Mouse (Mus musculus) inflammation-experienced regulatory T-cells, adult 6 months (primary cell): Measurements from ENCODE around the gene Irf3. TPM values are rescaled to one million over a fixed set of nuclear protein-coding genes. Genes with fewer than 3 reads are reported as not detected.
A peak's percentile ranks its signal among the peaks of the same experiment; 100 is the strongest.

Experiments
- ATAC-seq: one replicate; pipeline ENCODE4 v1.8.0; 2017
- polyA plus RNA-seq, 3 experiments: library from polyadenylated mRNA; unstranded; fragments of 100-300 nt; shearing (Covaris generic); gene quantifications; one replicate each; pipeline ENCODE4 v1.2.1; 2017

Gene Irf3
- polyA plus RNA-seq, 3 experiments from 2014 or later = 83.6 to 119 (median 115) TPM

GRCm38 (mm10) chr7:45035631-45036030, 38.2 kb downstream of the Irf3 start:
- no peak for ATAC-seq

- ATAC-seq = no peak
These were observed 39.3 kb downstream of the Irf3 start for GRCm38 (mm10) chr7:45036702-45037101.

DNA sequence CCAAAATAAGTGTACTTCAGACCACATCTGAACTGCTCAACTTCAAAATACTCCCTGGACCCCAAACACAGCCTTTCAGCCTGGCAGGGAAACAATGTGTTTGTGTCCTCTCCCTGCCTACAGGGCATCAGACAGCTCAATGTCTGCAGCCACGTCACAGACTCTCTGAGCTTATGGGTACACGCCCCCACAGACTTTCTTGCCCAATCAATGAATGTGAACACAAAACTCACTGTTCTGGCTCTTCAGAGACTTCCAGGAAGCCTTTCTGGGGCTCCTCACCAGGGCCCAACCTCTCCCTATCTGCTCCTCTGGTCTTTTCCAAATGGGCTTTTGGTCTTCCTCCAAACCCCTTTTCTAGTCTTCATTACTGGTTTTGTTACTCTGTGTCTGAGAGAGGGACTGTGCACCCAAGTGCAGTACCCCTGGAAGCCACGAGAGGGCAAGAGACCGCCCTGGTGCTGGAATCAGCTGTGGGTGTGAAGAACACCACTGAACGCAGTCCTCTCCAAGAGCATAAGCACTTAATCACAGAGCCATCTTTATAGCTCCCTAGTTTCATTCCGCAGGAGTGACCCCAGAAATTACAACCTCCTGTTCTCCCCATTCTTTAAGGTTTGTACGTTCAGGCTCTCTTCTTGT, 40.4 kb downstream of the Irf3 start:
- ATAC-seq = peak; percentile 72

GRCm38 (mm10) chr7:45038411-45038810, 41.0 kb downstream of the Irf3 start:
- ATAC-seq = no peak

DNA sequence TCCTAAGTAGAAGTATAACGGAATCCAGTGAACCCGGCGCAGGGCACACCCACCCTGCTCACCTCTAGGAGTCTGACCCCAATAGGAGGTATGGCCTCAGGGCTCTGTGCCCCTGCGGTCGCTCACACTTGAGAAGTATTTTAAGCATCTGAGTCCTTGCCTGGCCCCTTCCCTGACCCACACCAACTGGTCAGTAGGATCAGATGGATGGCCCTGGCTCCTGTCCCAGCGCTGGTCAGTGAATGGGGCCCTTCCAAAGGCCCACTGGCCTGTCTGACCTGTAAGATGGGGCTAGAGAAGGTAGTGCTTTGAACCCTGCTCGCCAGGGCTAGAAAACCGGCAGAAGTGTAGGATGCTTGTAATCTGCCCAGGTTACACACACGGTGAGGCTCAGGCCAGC, 43.4 kb downstream of the Irf3 start:
- no peak for ATAC-seq

- ATAC-seq = no peak
These were observed 45.9 kb downstream of the Irf3 start for GRCm38 (mm10) chr7:45043307-45043706.

GRCm38 (mm10) chr7:45045741-45046140, 48.3 kb downstream of the Irf3 start:
- no peak for ATAC-seq

DNA sequence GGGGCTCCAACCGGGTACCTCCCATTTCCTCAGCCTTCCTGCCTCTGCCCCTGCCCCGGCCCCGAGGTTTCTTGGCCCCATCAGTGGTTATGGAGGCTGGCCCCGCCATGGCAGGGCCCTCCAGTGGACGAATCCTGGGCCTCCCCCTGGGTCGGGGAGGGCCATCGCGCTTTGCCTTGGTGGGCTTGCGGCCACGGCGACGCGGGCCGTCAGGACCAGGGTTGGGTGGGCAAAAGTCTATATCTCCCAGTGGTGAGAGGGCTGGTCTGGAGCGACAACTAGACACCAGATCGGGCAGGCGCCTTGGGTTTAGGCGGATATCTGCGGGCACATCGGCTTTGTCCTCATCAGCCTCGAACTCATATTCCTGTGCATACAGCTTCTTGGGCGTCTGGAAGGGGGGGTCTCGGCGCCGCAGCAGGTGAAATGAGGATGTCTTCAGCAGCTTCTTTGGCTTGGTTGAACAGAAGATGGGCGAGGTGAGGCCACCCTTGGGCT, 49.5 kb downstream of the Irf3 start:
- no peak for ATAC-seq

- no peak for ATAC-seq
These were observed 50.0 kb downstream of the Irf3 start for GRCm38 (mm10) chr7:45047491-45047890.

DNA sequence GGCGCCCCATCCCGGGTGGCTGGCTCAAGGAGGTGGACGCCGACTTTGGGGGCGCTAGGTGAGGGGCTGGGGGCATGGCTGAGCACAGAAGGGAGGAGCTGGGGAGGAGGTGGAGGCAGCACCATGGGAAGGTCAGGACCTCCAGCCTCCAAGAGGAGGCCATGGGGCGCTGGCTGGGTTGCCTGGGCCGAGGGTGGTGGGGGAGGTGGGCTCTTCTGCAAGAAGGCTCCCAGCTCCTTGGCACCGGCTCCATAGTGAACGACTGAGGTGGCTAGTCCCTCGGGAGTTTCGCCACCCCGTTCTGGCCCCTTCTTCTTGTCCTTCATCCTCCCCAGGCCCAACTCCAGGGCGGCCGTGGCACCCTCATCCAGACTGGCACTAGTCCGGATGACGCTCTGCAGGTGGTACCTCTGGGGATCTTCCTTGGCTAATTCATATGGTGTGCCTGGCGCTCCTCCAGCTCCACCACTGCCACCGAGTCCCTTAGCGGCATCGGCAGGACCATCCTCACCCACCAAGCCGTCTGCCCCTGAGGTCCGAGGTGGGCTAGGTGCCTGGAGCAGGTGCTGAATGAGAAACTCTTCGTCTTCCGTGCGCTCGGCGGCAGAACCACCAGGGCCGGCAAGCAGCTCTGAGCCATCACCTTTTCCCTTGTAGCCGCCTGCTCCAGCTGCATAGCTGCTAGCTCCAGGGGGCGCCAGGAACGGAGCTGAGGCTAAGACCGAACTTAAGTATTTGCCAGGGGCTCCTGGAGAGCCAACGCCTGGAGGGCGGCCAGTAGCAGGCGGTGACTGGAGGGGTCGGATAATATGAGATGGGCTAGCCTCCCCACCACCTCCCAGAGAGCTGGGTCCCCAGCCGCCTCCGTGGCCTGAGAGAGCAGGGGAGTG, 50.8 kb downstream of the Irf3 start:
- no peak for ATAC-seq

GRCm38 (mm10) chr7:45048923-45049657, 51.6 kb downstream of the Irf3 start:
- ATAC-seq = no peak

DNA sequence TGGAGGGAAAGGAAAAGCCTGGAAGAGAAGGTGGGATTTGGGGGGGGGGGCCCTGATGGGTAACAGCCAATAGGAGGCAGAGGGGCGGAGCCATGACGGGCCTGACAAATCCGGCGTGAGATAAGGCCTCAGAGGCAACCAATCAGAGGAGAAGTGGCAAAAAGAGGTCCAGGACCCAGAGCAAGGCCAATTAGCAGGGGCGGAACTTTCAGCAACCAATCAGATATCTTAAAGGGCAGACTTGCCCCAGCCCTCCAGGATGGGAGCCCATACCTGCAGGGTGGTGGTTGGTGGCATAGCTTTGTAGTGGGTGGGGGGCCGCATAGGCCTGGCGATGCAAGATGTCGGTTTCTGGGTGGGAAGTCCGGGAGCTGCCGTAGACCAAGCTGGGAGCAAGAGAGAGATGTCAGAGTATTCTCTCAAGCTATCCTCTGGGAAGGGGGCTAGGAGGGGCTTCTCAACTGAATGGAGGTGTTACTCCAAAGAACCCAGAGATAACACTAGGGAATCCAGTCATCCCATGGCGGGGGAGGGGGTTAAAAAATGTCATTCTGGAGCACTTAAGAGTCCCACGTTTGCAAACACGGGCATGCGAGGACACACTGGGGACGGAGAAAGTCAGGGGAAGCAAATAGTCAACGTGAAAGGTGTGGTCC, 53.6 kb downstream of the Irf3 start:
- ATAC-seq = no peak

- no peak for ATAC-seq
These were observed 54.1 kb downstream of the Irf3 start for GRCm38 (mm10) chr7:45051601-45051974.

Other genes starting within 250 kb of the Irf3 start
- 10 to 100 TPM; 66.6 to 71.2 (median 69.7) TPM for gene Vrk3, start 249.2 kb upstream of the Irf3 start, polyA plus RNA-seq
- gene Zfp473, start 246.6 kb upstream of the Irf3 start, polyA plus RNA-seq = 1 to 10 TPM in 1 of 3 experiments, under 1 TPM in 2; 0.16 to 2.1 (median 0.93) TPM
- 10 to 100 TPM; 30.8 to 60.2 (median 32.2) TPM for gene Nup62, start 181.6 kb upstream of the Irf3 start, polyA plus RNA-seq
- gene Il4i1, start 181.3 kb upstream of the Irf3 start, polyA plus RNA-seq = 1 to 10 TPM; 1.9 to 4.2 (median 2.1) TPM
- gene Atf5, start 181.0 kb upstream of the Irf3 start, polyA plus RNA-seq = under 1 TPM in 1 of 3 experiments, not detected in 2; 0.41 TPM
- 1 to 10 TPM; 1.1 to 4.5 (median 3.7) TPM for gene Akt1s1, start 148.7 kb upstream of the Irf3 start, polyA plus RNA-seq
- 10 to 100 TPM; 43.9 to 66.0 (median 60.6) TPM for gene Tbc1d17, start 148.6 kb upstream of the Irf3 start, polyA plus RNA-seq
- gene Pnkp, start 140.5 kb upstream of the Irf3 start, polyA plus RNA-seq = 10 to 100 TPM; 43.2 to 49.7 (median 46.8) TPM
- 1 to 10 TPM; 1.9 to 5.6 (median 3.2) TPM for gene Ptov1, start 127.9 kb upstream of the Irf3 start, polyA plus RNA-seq
- 10 to 100 TPM in 2 of 3 experiments, 1 to 10 TPM in 1; 7.1 to 14.1 (median 11.1) TPM for gene Med25, start 104.9 kb upstream of the Irf3 start, polyA plus RNA-seq
- 10 to 100 TPM in 2 of 3 experiments, 1 to 10 TPM in 1; 8.0 to 15.3 (median 11.0) TPM for gene Fuz, start 101.6 kb upstream of the Irf3 start, polyA plus RNA-seq
- gene Ap2a1, start 68.2 kb upstream of the Irf3 start, polyA plus RNA-seq = 10 to 100 TPM in 1 of 3 experiments, 1 to 10 TPM in 2; 6.1 to 12.1 (median 7.1) TPM
- gene Tsks, start 54.4 kb upstream of the Irf3 start, polyA plus RNA-seq = not detected
- 1 to 10 TPM in 2 of 3 experiments, under 1 TPM in 1; 0.23 to 1.9 (median 1.5) TPM for gene Cpt1c, start 22.8 kb upstream of the Irf3 start, polyA plus RNA-seq
- 10 to 100 TPM; 37.3 to 84.6 (median 70.6) TPM for gene Prmt1, start 11.1 kb upstream of the Irf3 start, polyA plus RNA-seq
- 10 to 100 TPM; 21.0 to 29.3 (median 26.6) TPM for gene Bcl2l12, start 1.1 kb downstream of the Irf3 start, polyA plus RNA-seq
- 1 to 10 TPM; 7.4 to 8.9 (median 8.7) TPM for gene Scaf1, start 18.7 kb downstream of the Irf3 start, polyA plus RNA-seq
- 1 to 10 TPM; 3.2 to 6.5 (median 5.1) TPM for gene Rras, start 20.3 kb downstream of the Irf3 start, polyA plus RNA-seq
- 10 to 100 TPM in 1 of 3 experiments, 1 to 10 TPM in 2; 5.0 to 12.9 (median 9.8) TPM for gene Prr12, start 55.2 kb downstream of the Irf3 start, polyA plus RNA-seq
- 100 to 1,000 TPM; 129 to 164 (median 158) TPM for gene Nosip, start 64.8 kb downstream of the Irf3 start, polyA plus RNA-seq
- gene Prrg2, start 65.0 kb downstream of the Irf3 start, polyA plus RNA-seq = 1 to 10 TPM; 2.0 to 2.3 (median 2.1) TPM
- gene Rcn3, start 94.6 kb downstream of the Irf3 start, polyA plus RNA-seq = 1 to 10 TPM; 1.7 to 6.5 (median 5.7) TPM
- gene Fcgrt, start 106.2 kb downstream of the Irf3 start, polyA plus RNA-seq = 1 to 10 TPM in 2 of 3 experiments, under 1 TPM in 1; 0.81 to 3.0 (median 1.8) TPM
- 1,000 to 10,000 TPM; 3,557 to 4,924 (median 4,468) TPM for gene Rps11, start 126.8 kb downstream of the Irf3 start, polyA plus RNA-seq
- 1,000 to 10,000 TPM; 6,216 to 8,178 (median 7,568) TPM for gene Rpl13a, start 131.1 kb downstream of the Irf3 start, polyA plus RNA-seq
- gene Gm45713, start 138.6 kb downstream of the Irf3 start, polyA plus RNA-seq = 1 to 10 TPM; 1.4 to 2.4 (median 1.6) TPM
- gene Flt3l, start 138.8 kb downstream of the Irf3 start, polyA plus RNA-seq = 100 to 1,000 TPM in 1 of 3 experiments, 10 to 100 TPM in 2; 70.2 to 108 (median 97.6) TPM
- gene Pih1d1, start 156.7 kb downstream of the Irf3 start, polyA plus RNA-seq = 10 to 100 TPM; 42.9 to 50.6 (median 50.5) TPM
- 10 to 100 TPM; 15.2 to 32.1 (median 26.6) TPM for gene Aldh16a1, start 156.9 kb downstream of the Irf3 start, polyA plus RNA-seq
- gene Slc17a7, start 166.3 kb downstream of the Irf3 start, polyA plus RNA-seq = under 1 TPM in 1 of 3 experiments, not detected in 2; 0.16 TPM
- not detected for gene Gfy, start 181.9 kb downstream of the Irf3 start, polyA plus RNA-seq
- not detected for gene Pth2, start 183.3 kb downstream of the Irf3 start, polyA plus RNA-seq
- gene Ccdc155, start 207.2 kb downstream of the Irf3 start, polyA plus RNA-seq = under 1 TPM in 1 of 3 experiments, not detected in 2; 0.24 TPM
- 10 to 100 TPM; 17.5 to 50.4 (median 28.3) TPM for gene Dkkl1, start 214.5 kb downstream of the Irf3 start, polyA plus RNA-seq
- 1 to 10 TPM; 2.0 to 4.2 (median 3.2) TPM for gene Tead2, start 218.1 kb downstream of the Irf3 start, polyA plus RNA-seq
- 100 to 1,000 TPM; 390 to 554 (median 476) TPM for gene Cd37, start 241.5 kb downstream of the Irf3 start, polyA plus RNA-seq
- gene Slc6a16, start 243.4 kb downstream of the Irf3 start, polyA plus RNA-seq = not detected